Mouse (Mus musculus): Measurements from ENCODE around the gene Gm44502. TPM values are rescaled to one million over a fixed set of nuclear protein-coding genes. Genes with fewer than 3 reads are reported as not detected.

The Gm44502 gene
- polyA plus RNA-seq, 1 experiment, result 0.06 TPM

GRCm38 (mm10) chr15:89374801-89375534 is 54.5 kb downstream of the Gm44502 start:
- Histone ChIP-seq H3ac (ENCODE audit: control insufficient read depth, insufficient read length, low read depth) (no peak overlapping the region), H3K79me2 (ENCODE audit: control insufficient read depth, insufficient read depth) (peaks cover 30% of the 10 kb centered on the region), H3K79me3 (ENCODE audit: low read depth) (peaks cover 13% of the 10 kb centered on the region), H3K4me3 (ENCODE audit: insufficient read depth, poor library complexity, severe bottlenecking) (no peak overlapping the region), H3K27me3 (ENCODE audit: control insufficient read depth, insufficient read depth, insufficient read length) (peaks cover 33% of the 10 kb centered on the region), H3K36me3 (ENCODE audit: control insufficient read depth, insufficient read depth) (peaks cover 29% of the 10 kb centered on the region)
- TF ChIP-seq CEBPB (IDR thresholded peaks at IDR 0.05; ENCODE audit: low read depth) (no peak), FOSL1 (IDR thresholded peaks at IDR 0.05; ENCODE audit: insufficient read depth, low read length, poor library complexity, severe bottlenecking) (no peak), CTCF (IDR thresholded peaks at IDR 0.05; ENCODE audit: control insufficient read depth, insufficient read depth, insufficient read length) (no peak), MYOD1 (IDR thresholded peaks at IDR 0.05; ENCODE audit: control insufficient read depth, insufficient read length, low read depth) (no peak), USF1 (IDR thresholded peaks at IDR 0.05; ENCODE audit: low read depth) (no peak), MAX (IDR thresholded peaks at IDR 0.05) (no peak), MYOG (IDR thresholded peaks at IDR 0.05; ENCODE audit: control insufficient read depth, extremely low read depth, insufficient read length) (no peak)

GRCm38 (mm10) chr15:89374340-89374739 is 55.2 kb downstream of the Gm44502 start:
- Histone ChIP-seq H3K27me3 (ENCODE audit: control insufficient read depth, insufficient read depth, insufficient read length) (peaks cover 29% of the 10 kb centered on the region), H3K4me3 (ENCODE audit: insufficient read depth, poor library complexity, severe bottlenecking) (peak overlapping the region; percentile 87), H3K79me2 (ENCODE audit: control insufficient read depth, insufficient read depth) (peaks cover 30% of the 10 kb centered on the region), H3K79me3 (ENCODE audit: low read depth) (peaks cover 13% of the 10 kb centered on the region), H3ac (ENCODE audit: control insufficient read depth, insufficient read length, low read depth) (peak overlapping the region; percentile 58), H3K36me3 (ENCODE audit: control insufficient read depth, insufficient read depth) (peaks cover 35% of the 10 kb centered on the region)
- TF ChIP-seq MYOG (IDR thresholded peaks at IDR 0.05; ENCODE audit: control insufficient read depth, extremely low read depth, insufficient read length) (no peak), CEBPB (IDR thresholded peaks at IDR 0.05; ENCODE audit: low read depth) (no peak), CTCF (IDR thresholded peaks at IDR 0.05; ENCODE audit: control insufficient read depth, insufficient read depth, insufficient read length) (no peak), USF1 (IDR thresholded peaks at IDR 0.05; ENCODE audit: low read depth) (no peak), FOSL1 (IDR thresholded peaks at IDR 0.05; ENCODE audit: insufficient read depth, low read length, poor library complexity, severe bottlenecking) (no peak), MAX (IDR thresholded peaks at IDR 0.05) (no peak), MYOD1 (IDR thresholded peaks at IDR 0.05; ENCODE audit: control insufficient read depth, insufficient read length, low read depth) (no peak)

GRCm38 (mm10) chr15:89373762-89374248 is 55.7 kb downstream of the Gm44502 start, which contains the start of gene Sco2:
Gene Sco2 (minus strand): TSS chr15:89373846.
- Histone ChIP-seq H3K4me3 (ENCODE audit: insufficient read depth, poor library complexity, severe bottlenecking) (peak within 1 kb of the TSS; percentile 87), H3K79me3 (ENCODE audit: low read depth) (peaks cover 13% of the 10 kb centered on the region), H3K36me3 (ENCODE audit: control insufficient read depth, insufficient read depth) (peaks cover 41% of the 10 kb centered on the region), H3ac (ENCODE audit: control insufficient read depth, insufficient read length, low read depth) (peak within 1 kb of the TSS; percentile 74), H3K79me2 (ENCODE audit: control insufficient read depth, insufficient read depth) (peaks cover 30% of the 10 kb centered on the region), H3K27me3 (ENCODE audit: control insufficient read depth, insufficient read depth, insufficient read length) (peaks cover 24% of the 10 kb centered on the region)
- TF ChIP-seq CEBPB (IDR thresholded peaks at IDR 0.05; ENCODE audit: low read depth) (no peak), MAX (IDR thresholded peaks at IDR 0.05) (peak; percentile 97), USF1 (IDR thresholded peaks at IDR 0.05; ENCODE audit: low read depth) (peak; percentile 80), CTCF (IDR thresholded peaks at IDR 0.05; ENCODE audit: control insufficient read depth, insufficient read depth, insufficient read length) (peak; percentile 92)

GRCm38 (mm10) chr15:89373027-89373761 is 56.3 kb downstream of the Gm44502 start:
- TF ChIP-seq USF1 (IDR thresholded peaks at IDR 0.05; ENCODE audit: low read depth), result no peak
- peak; percentile 95 for TF ChIP-seq CTCF (IDR thresholded peaks at IDR 0.05; ENCODE audit: control insufficient read depth, insufficient read depth, insufficient read length)
- peaks cover 18% of the 10 kb centered on the region for H3K27me3 ChIP-seq (ENCODE audit: control insufficient read depth, insufficient read depth, insufficient read length)
- peaks cover 30% of the 10 kb centered on the region for H3K79me2 ChIP-seq (ENCODE audit: control insufficient read depth, insufficient read depth)
- peaks cover 13% of the 10 kb centered on the region for H3K79me3 ChIP-seq (ENCODE audit: low read depth)
- peak overlapping the region; percentile 87 for H3K4me3 ChIP-seq (ENCODE audit: insufficient read depth, poor library complexity, severe bottlenecking)
- peaks cover 47% of the 10 kb centered on the region for H3K36me3 ChIP-seq (ENCODE audit: control insufficient read depth, insufficient read depth)
- peak overlapping the region; percentile 74 for H3ac ChIP-seq (ENCODE audit: control insufficient read depth, insufficient read length, low read depth)

GRCm38 (mm10) chr15:89372536-89372935 is 57.0 kb downstream of the Gm44502 start:
- peaks cover 30% of the 10 kb centered on the region for H3K79me2 ChIP-seq (ENCODE audit: control insufficient read depth, insufficient read depth)
- peak overlapping the region; percentile 74 for H3ac ChIP-seq (ENCODE audit: control insufficient read depth, insufficient read length, low read depth)
- TF ChIP-seq MYOD1 (IDR thresholded peaks at IDR 0.05; ENCODE audit: control insufficient read depth, insufficient read length, low read depth) (no peak), CTCF (IDR thresholded peaks at IDR 0.05; ENCODE audit: control insufficient read depth, insufficient read depth, insufficient read length) (no peak), MAX (IDR thresholded peaks at IDR 0.05) (no peak), MYOG (IDR thresholded peaks at IDR 0.05; ENCODE audit: control insufficient read depth, extremely low read depth, insufficient read length) (no peak), FOSL1 (IDR thresholded peaks at IDR 0.05; ENCODE audit: insufficient read depth, low read length, poor library complexity, severe bottlenecking) (no peak), USF1 (IDR thresholded peaks at IDR 0.05; ENCODE audit: low read depth) (no peak), CEBPB (IDR thresholded peaks at IDR 0.05; ENCODE audit: low read depth) (no peak)
- peaks cover 53% of the 10 kb centered on the region for H3K36me3 ChIP-seq (ENCODE audit: control insufficient read depth, insufficient read depth)
- H3K27me3 ChIP-seq (ENCODE audit: control insufficient read depth, insufficient read depth, insufficient read length), result peaks cover 11% of the 10 kb centered on the region
- peak overlapping the region; percentile 87 for H3K4me3 ChIP-seq (ENCODE audit: insufficient read depth, poor library complexity, severe bottlenecking)
- H3K79me3 ChIP-seq (ENCODE audit: low read depth), result peaks cover 13% of the 10 kb centered on the region
